Mouse (Mus musculus) liver, postnatal 0 days (tissue): ENCODE data around the gene Sf3b6. TPM values are rescaled to one million over a fixed set of nuclear protein-coding genes. Genes with fewer than 3 reads are reported as not detected.

Experiments
- ATAC-seq: fragments of 200-750 bp; cut with Nextera tagmentation; 2 replicates; pipeline ENCODE4 v1.8.0; 2017; ENCODE audit warnings: mild to moderate bottlenecking, moderate library complexity
- DNase-seq: peaks from one replicate; pipeline ENCODE4 v3.0.0-alpha.2; 2016
- H3K27ac ChIP-seq: fragments of 300-500 bp; sonication (generic); 2 replicates; pipeline ENCODE4 v1.5.1; 2014; ENCODE audit warnings: antibody characterized with exemption, moderate library complexity, mild to moderate bottlenecking, low read depth
- H3K27me3 ChIP-seq: fragments of 300-500 bp; sonication (generic); 2 replicates; pipeline ENCODE4 v1.6.1; 2014; ENCODE audit warnings: low read length, control low read depth, mixed read lengths; ENCODE audit not compliant: insufficient read depth
- H3K36me3 ChIP-seq: fragments of 300-500 bp; sonication (generic); replicated peaks from 2 replicates; pipeline ENCODE4 v1.6.1; 2014; ENCODE audit warnings: mild to moderate bottlenecking, control low read depth, low read length, moderate library complexity, mixed read lengths; ENCODE audit not compliant: insufficient read depth
- H3K4me1 ChIP-seq: fragments of 300-500 bp; sonication (generic); 2 replicates; pipeline ENCODE4 v1.6.1; 2014; ENCODE audit warnings: antibody characterized with exemption, mild to moderate bottlenecking, control low read depth; ENCODE audit not compliant: insufficient read depth
- H3K4me2 ChIP-seq: fragments of 300-500 bp; sonication (generic); 2 replicates; pipeline ENCODE4 v1.6.1; 2014; ENCODE audit warnings: low read depth, mild to moderate bottlenecking, low read length, moderate library complexity, mixed read lengths
- H3K4me3 ChIP-seq: fragments of 300-500 bp; sonication (generic); 2 replicates; pipeline ENCODE4 v1.5.1; 2014; ENCODE audit warnings: low read depth, low read length
- H3K9ac ChIP-seq: fragments of 300-500 bp; sonication (generic); replicated peaks from 2 replicates; pipeline ENCODE4 v1.6.1; 2014; ENCODE audit warnings: mild to moderate bottlenecking, moderate library complexity
- H3K9me3 ChIP-seq: fragments of 300-500 bp; sonication (generic); 2 replicates; pipeline ENCODE4 v1.6.1; 2016; ENCODE audit warnings: mild to moderate bottlenecking, control low read depth, low read length, mixed read lengths
- CTCF ChIP-seq: sonication (generic); IDR thresholded peaks from 2 replicates; pipeline ENCODE4 v1.5.1; 2016; ENCODE audit warnings: antibody characterized with exemption, low read depth
- EP300 ChIP-seq: IDR thresholded peaks from 2 replicates; pipeline ENCODE4 v1.6.1; 2016; ENCODE audit warnings: antibody characterized with exemption, low read depth, mild to moderate bottlenecking
- WGBS: fragments of 180-500 bp; shearing (Covaris S2); extraction: QIAGEN DNeasy Blood & Tissue Kit; methylation state at CpG from one replicate; pipeline ENCODE4 v1.1.7; 2014; ENCODE audit not compliant: insufficient replicate concordance; 5-methylcytosine and 5-hydroxymethylcytosine counted together
- polyA plus RNA-seq: library from polyadenylated mRNA; unstranded; fragments of >200 nt; fragmentation: Nextera tagmentation; extraction: Ambion mirVana; gene quantifications from 2 replicates; pipeline ENCODE4 v1.2.1, GENCODE M21; 2015

The Sf3b6 gene
- 130 and 135 TPM in 2 replicates for polyA plus RNA-seq

DNA sequence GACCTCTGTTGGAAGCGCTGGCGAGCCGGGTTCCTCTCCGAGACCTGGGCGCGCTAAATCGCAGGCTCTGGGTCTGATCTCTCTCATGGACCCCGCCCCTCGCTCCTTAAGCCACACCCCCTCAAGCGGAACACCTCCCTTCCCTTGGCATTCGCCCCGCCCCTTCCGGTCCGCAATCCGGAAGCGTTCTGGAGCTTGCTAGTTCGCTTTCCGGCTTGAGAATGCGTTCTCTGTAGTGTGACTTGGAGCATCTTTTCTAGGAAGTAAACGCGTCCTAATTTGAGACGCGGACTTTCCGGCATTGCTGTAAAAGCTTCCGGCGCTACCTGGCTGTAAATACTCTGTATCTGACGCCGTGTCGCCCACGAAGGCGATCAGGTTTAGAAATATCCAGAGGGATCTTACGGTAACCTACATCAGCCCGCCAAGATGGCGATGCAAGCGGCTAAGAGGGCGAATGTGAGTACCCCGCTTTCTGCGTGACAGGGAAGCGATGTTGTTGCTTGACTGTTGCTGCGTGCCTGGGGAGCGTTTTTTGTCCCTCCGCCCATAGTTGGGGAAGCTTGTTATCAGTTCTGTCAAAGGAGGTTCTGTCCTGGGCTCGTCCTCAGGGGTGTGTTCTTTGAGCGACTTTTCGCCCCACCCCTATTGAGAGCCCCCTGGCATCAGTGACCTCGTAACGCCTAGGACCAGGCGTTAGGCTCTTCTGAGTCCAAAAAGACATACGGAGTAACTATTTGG lies at the start of gene Sf3b6:
Gene Sf3b6, plus strand, starts transcription at position 184 of the 741 bp plus-strand sequence.
- WGBS, result under 1% methylated on average over 48 of the region's 49 CpGs
- TF ChIP-seq CTCF, result no peak
- TF ChIP-seq EP300, result peak; percentile 21; the same call in 1 of the 2 replicates
- Histone ChIP-seq H3K27ac (peak within 1 kb of the TSS; percentile 84), H3K4me2 (peak within 1 kb of the TSS; percentile 89), H3K27me3 (no peaks in the 10 kb centered on the region), H3K4me1 (peaks cover 14% of the 10 kb centered on the region), H3K4me3 (peak within 1 kb of the TSS; percentile 81), H3K9me3 (no peaks in the 10 kb centered on the region), H3K9ac (peak within 1 kb of the TSS; percentile 83), H3K36me3 (peaks cover 18% of the 10 kb centered on the region)
- DNase-seq (peak; percentile 99), ATAC-seq (peak; percentile 99)

DNA sequence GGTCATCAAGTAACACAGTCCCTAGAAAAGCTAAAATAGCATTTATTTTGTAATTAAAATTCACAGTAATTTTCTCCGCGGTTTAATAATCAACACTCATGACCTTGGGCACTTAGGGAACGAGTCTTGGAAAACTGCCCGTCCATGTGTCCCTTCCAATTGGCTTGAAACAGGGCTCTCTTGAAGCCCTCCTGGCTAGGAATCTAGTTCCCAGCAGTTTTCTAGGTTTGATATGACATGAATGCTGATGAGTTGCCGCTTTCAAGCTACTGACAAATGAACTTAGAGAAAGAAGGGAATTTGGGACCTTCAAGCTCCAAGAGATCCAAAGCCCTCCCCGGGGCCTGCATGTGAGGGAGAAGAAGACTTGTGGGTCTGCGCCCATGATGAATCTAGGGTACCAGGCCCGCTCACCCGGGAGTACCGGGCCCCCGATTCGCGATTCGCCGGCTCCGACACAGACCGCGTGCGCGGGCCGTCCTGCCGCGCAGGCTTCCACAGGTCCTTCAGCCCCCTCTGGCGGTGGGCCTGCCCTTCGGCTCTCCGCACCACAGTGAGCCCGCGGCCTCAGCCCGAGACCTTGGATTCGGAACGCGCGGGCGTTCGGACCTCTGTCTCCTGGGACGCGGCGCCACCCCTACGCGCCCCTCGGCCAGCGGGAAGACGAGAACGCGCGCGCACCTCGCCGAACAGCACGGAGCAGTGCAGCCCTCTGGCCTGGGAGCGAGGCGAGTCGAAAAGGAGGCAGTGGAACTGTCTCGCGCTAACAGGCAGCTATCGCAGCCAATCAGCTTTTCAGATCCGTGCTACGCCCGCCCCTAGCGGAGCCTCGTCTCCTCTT lies 48.6 kb upstream of the Sf3b6 start, which contains the start of the genes Pfn4 and Fam228b:
Gene Pfn4, plus strand, starts transcription at position 531 of the 841 bp plus-strand sequence.
Gene Fam228b, minus strand, starts transcription at position 776 of the 841 bp plus-strand sequence.
- peak; percentile 93 for DNase-seq
- Histone ChIP-seq H3K4me1 (peaks cover 5% of the 10 kb centered on the region), H3K4me2 (peak within 1 kb of the TSS; percentile 69), H3K27me3 (no peaks in the 10 kb centered on the region), H3K9ac (peak within 1 kb of the TSS; percentile 77), H3K4me3 (peak within 1 kb of the TSS; percentile 68), H3K9me3 (no peaks in the 10 kb centered on the region), H3K27ac (peak within 1 kb of the TSS; percentile 69), H3K36me3 (no peaks in the 10 kb centered on the region)
- ATAC-seq, result peak; percentile 99
- 5% methylated on average over 61 of the region's 61 CpGs for WGBS
- peak; percentile 97 for TF ChIP-seq CTCF
- TF ChIP-seq EP300, result no peak

GRCm38 (mm10) chr12:4769333-4769723 lies 48.0 kb upstream of the Sf3b6 start:
- Histone ChIP-seq H3K9me3 (no peaks in the 10 kb centered on the region), H3K9ac (peak overlapping the region; percentile 77), H3K4me2 (peak overlapping the region; percentile 69), H3K27me3 (no peaks in the 10 kb centered on the region), H3K36me3 (no peaks in the 10 kb centered on the region), H3K4me1 (peaks cover 5% of the 10 kb centered on the region), H3K4me3 (peak overlapping the region; percentile 68), H3K27ac (no peak overlapping the region)
- TF ChIP-seq CTCF (no peak), EP300 (no peak)
- ATAC-seq (peak; percentile 16), DNase-seq (no peak)
- WGBS, result 16% methylated on average over 13 of the region's 13 CpGs

GRCm38 (mm10) chr12:4774895-4775587 lies 42.3 kb upstream of the Sf3b6 start:
- no peak overlapping the region for H3K4me3 ChIP-seq
- H3K4me2 ChIP-seq, result 0 out of 2 replicates have a peak overlapping the region, but pooled peaks have one; percentile 13
- H3K9ac ChIP-seq, result no peak overlapping the region
- DNase-seq, result no peak
- H3K36me3 ChIP-seq, result no peaks in the 10 kb centered on the region
- peak; percentile 91 for ATAC-seq
- TF ChIP-seq EP300 (no peak), CTCF (no peak)
- H3K27me3 ChIP-seq, result no peaks in the 10 kb centered on the region
- 55% methylated on average over 8 of the region's 8 CpGs for WGBS
- H3K4me1 ChIP-seq, result no peaks in the 10 kb centered on the region
- no peaks in the 10 kb centered on the region for H3K9me3 ChIP-seq
- no peak overlapping the region for H3K27ac ChIP-seq

DNA sequence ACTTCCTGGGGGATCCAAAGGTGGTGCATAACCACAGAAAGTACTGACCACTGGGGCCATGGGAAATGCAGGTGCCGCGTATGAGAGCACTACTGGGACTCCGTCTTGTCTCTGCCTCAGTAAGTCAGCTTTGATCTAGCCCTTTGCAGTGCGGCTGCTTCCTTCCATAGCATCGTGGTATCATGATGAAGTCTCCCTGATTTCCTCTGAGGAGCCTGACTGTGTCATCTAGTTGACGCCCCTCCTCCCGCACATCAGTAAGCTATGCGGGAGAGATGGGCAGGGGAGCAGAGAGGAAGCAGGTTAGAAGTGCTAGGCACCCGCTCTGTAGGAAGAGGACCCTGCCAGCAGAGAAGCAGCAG lies 41.8 kb upstream of the Sf3b6 start:
- 44% methylated on average over 9 of the region's 9 CpGs for WGBS
- no peak for DNase-seq
- Histone ChIP-seq H3K9ac (no peak overlapping the region), H3K27me3 (no peaks in the 10 kb centered on the region), H3K9me3 (no peaks in the 10 kb centered on the region), H3K27ac (no peak overlapping the region), H3K36me3 (no peaks in the 10 kb centered on the region), H3K4me2 (0 out of 2 replicates have a peak overlapping the region, but pooled peaks have one; percentile 13), H3K4me3 (no peak overlapping the region), H3K4me1 (no peaks in the 10 kb centered on the region)
- TF ChIP-seq CTCF, result no peak
- no peak for TF ChIP-seq EP300
- ATAC-seq, result peak; percentile 19; the same call in 1 of the 2 replicates
